Mouse (Mus musculus) bone marrow, adult 2 months (tissue): ENCODE results near the gene Dtx3l. TPM values are rescaled to one million over a fixed set of nuclear protein-coding genes. Genes with fewer than 3 reads are reported as not detected.
"Not testable (repeated sequence)": the region's sequence is repeated elsewhere in the genome, so short reads cannot be mapped to it uniquely, and the experiment has no call there.

Source experiments
- H3K27ac ChIP-seq: fragments of 200-500 bp; 2 replicates; pipeline ENCODE4 v1.5.1; 2012; ENCODE audit warnings: low read depth, mild to moderate bottlenecking, control low read depth, inconsistent platforms, low read length; ENCODE audit not compliant: control insufficient read depth, poor library complexity, insufficient read depth
- H3K4me1 ChIP-seq: fragments of 200-500 bp; 2 replicates; pipeline ENCODE4 v1.6.1; 2011; ENCODE audit warnings: low read length; ENCODE audit not compliant: control insufficient read depth, insufficient read depth
- H3K4me3 ChIP-seq: fragments of 200-500 bp; replicated peaks from 2 replicates; pipeline ENCODE3; 2011; ENCODE audit warnings: mild to moderate bottlenecking, low read depth, low read length, control low read depth; ENCODE audit not compliant: control insufficient read depth
- CTCF ChIP-seq: fragments of 200-500 bp; IDR thresholded peaks from 2 replicates; pipeline ENCODE4 v1.5.1; 2011; ENCODE audit warnings: low read length, control low read depth; ENCODE audit not compliant: control insufficient read depth, insufficient read depth
- POLR2A ChIP-seq: fragments of 200-500 bp; IDR thresholded peaks from 2 replicates; pipeline ENCODE4 v1.6.1; 2011; ENCODE audit warnings: low read depth, mild to moderate bottlenecking, control low read depth, low read length, borderline replicate concordance; ENCODE audit not compliant: control insufficient read depth
- WGBS: fragments of 180-500 bp; shearing (Covaris S2); methylation state at CpG from one replicate; pipeline ENCODE4 v1.1.7; 2018; 5-methylcytosine and 5-hydroxymethylcytosine counted together
- polyA plus RNA-seq: library from polyadenylated mRNA; stranded (reverse); fragments of >200 nt; gene quantifications from 2 replicates; pipeline ENCODE4 v1.2.4, GENCODE M21; 2011; ENCODE audit warnings: low replicate concordance; ENCODE audit not compliant: missing spikeins, insufficient read depth, insufficient read length

The Dtx3l gene
- polyA plus RNA-seq, 1 experiment: 9.2 TPM

- TF ChIP-seq POLR2A (no peak), CTCF (no peak)
- no peak overlapping the region for H3K4me3 ChIP-seq
- WGBS: 67% methylated on average over 3 of the region's 3 CpGs
- H3K27ac ChIP-seq: no peak overlapping the region
- H3K4me1 ChIP-seq: peaks cover 8% of the 10 kb centered on the region
These were observed 33.6 kb downstream of the Dtx3l start for GRCm38 (mm10) chr16:35905355-35905754.

GRCm38 (mm10) chr16:35904121-35904736 lies 34.7 kb downstream of the Dtx3l start:
- Histone ChIP-seq H3K27ac (no peak overlapping the region; the same call in 1 of the 2 replicates), H3K4me3 (no peak overlapping the region), H3K4me1 (peaks cover 8% of the 10 kb centered on the region)
- no peak for TF ChIP-seq CTCF
- WGBS: 32% methylated on average over 4 of the region's 4 CpGs

GRCm38 (mm10) chr16:35903014-35903640 lies 35.8 kb downstream of the Dtx3l start:
- H3K4me1 ChIP-seq: peaks cover 8% of the 10 kb centered on the region
- H3K27ac ChIP-seq: peak overlapping the region; percentile 6; the same call in 1 of the 2 replicates
- no peak overlapping the region for H3K4me3 ChIP-seq
- 45% methylated on average over 6 of the region's 6 CpGs for WGBS
- TF ChIP-seq POLR2A (no peak), CTCF (no peak)

- TF ChIP-seq CTCF (no peak), POLR2A (no peak)
- Histone ChIP-seq H3K27ac (no peak overlapping the region), H3K4me3 (no peak overlapping the region), H3K4me1 (peaks cover 8% of the 10 kb centered on the region)
- WGBS: 53% methylated on average over 3 of the region's 3 CpGs
These were observed 38.4 kb downstream of the Dtx3l start for GRCm38 (mm10) chr16:35900541-35900940.

GRCm38 (mm10) chr16:35894997-35895396 lies 44.0 kb downstream of the Dtx3l start:
- 55% methylated on average over 6 of the region's 6 CpGs for WGBS
- TF ChIP-seq CTCF: no peak
- no peak overlapping the region for H3K4me3 ChIP-seq
- H3K27ac ChIP-seq: no peak overlapping the region
- H3K4me1 ChIP-seq: no peaks in the 10 kb centered on the region; the same call in 1 of the 2 replicates

- 73% methylated on average over 5 of the region's 5 CpGs for WGBS
- H3K4me1 ChIP-seq, H3K4me3 ChIP-seq, H3K27ac ChIP-seq: not testable (repeated sequence)
These were observed 47.3 kb downstream of the Dtx3l start for GRCm38 (mm10) chr16:35891603-35892002.

- Histone ChIP-seq H3K4me3 (no peak overlapping the region), H3K4me1 (no peaks in the 10 kb centered on the region; the same call in 1 of the 2 replicates), H3K27ac (no peak overlapping the region)
- WGBS: 77% methylated on average over 3 of the region's 3 CpGs
- TF ChIP-seq POLR2A: no peak
- TF ChIP-seq CTCF: peak; percentile 38
These were observed 48.3 kb downstream of the Dtx3l start for GRCm38 (mm10) chr16:35890645-35891044.

GRCm38 (mm10) chr16:35888910-35889309 lies 50.0 kb downstream of the Dtx3l start:
- H3K4me1 ChIP-seq: no peaks in the 10 kb centered on the region
- no peak overlapping the region for H3K4me3 ChIP-seq
- no peak overlapping the region for H3K27ac ChIP-seq
- TF ChIP-seq CTCF: no peak
- TF ChIP-seq POLR2A: no peak
- 87% methylated on average over 5 of the region's 5 CpGs for WGBS

- Histone ChIP-seq H3K27ac (0 out of 2 replicates have a peak overlapping the region, but pooled peaks have one; percentile 7), H3K4me3 (no peak overlapping the region), H3K4me1 (no peaks in the 10 kb centered on the region)
- no peak for TF ChIP-seq CTCF
- no peak for TF ChIP-seq POLR2A
- WGBS: 62% methylated on average over 7 of the region's 7 CpGs
These were observed 50.8 kb downstream of the Dtx3l start for GRCm38 (mm10) chr16:35888174-35888573.

Other genes with a start within 250 kb of the Dtx3l start
- 6.5 and 14.0 TPM in 2 replicates for gene Dirc2, start 169.8 kb downstream of the Dtx3l start, polyA plus RNA-seq
- gene Hspbap1, start 168.8 kb downstream of the Dtx3l start, polyA plus RNA-seq: 15.1 and 20.2 TPM in 2 replicates
- 8.5 and 17.2 TPM in 2 replicates for gene Parp14, start 67.6 kb downstream of the Dtx3l start, polyA plus RNA-seq
- gene Parp9, start 681 bp downstream of the Dtx3l start, polyA plus RNA-seq: 18.7 and 19.6 TPM in 2 replicates
- gene Kpna1, start 39.6 kb upstream of the Dtx3l start, polyA plus RNA-seq: 26.7 and 48.3 TPM in 2 replicates
- 4.7 and 7.3 TPM in 2 replicates for gene Wdr5b, start 102.0 kb upstream of the Dtx3l start, polyA plus RNA-seq
- gene Fam162a, start 132.4 kb upstream of the Dtx3l start, polyA plus RNA-seq: 30.9 and 65.6 TPM in 2 replicates
- gene Ccdc58, start 132.5 kb upstream of the Dtx3l start, polyA plus RNA-seq: 18.8 and 52.8 TPM in 2 replicates
- not detected in 2 replicates for gene Csta1, start 192.1 kb upstream of the Dtx3l start, polyA plus RNA-seq
- 27.1 and 73.8 TPM in 2 replicates for gene Stfa2l1, start 217.7 kb upstream of the Dtx3l start, polyA plus RNA-seq
- 31.2 and 55.2 TPM in 2 replicates for gene Gm5483, start 245.1 kb upstream of the Dtx3l start, polyA plus RNA-seq